Comparison of ENCODE assay signal across 26 mouse cellular contexts in the genomic region with DNA sequence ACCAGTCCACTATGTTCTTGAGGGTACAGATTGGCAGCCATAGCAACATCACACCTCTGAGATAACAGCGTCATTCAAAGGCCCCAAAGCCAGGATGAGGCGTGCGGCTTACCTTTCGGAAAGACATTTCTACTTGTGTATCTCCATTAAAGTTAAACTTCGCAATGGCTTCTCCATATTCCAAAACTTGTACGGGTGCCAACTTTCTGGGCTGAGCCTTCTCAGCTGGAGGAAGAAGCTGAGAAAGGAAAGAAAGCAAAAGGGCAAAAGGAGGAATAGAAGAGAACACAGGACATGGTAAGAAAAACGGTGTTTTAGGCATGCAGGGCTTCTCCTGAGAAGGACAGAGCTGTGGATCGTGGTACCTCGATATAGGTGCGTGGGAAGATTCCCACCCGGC. TPM values are rescaled to one million over a fixed set of nuclear protein-coding genes. Genes with fewer than 3 reads are reported as not detected.
DNase-seq lines count a peak whose midpoint lies in the region; ATAC-seq lines count a peak whose summit lies in the region.
"Had no signal": no experiment of that assay in that cellular context is flagged by ENCODE, and none has a peak within 500 bp of the region (broad histone marks: within the 10 kb centered on the region; RNA-seq: fewer than 3 reads in every experiment).

No protein-coding gene starts in this region.

- H3K4me3 ChIP-seq in heart, embryonic 10.5 days = no peak overlapping the region
- H3K4me3 ChIP-seq in intestine, embryonic 14.5 days (ENCODE audit: low read depth, low read length) = no peak overlapping the region
- H3K4me3 ChIP-seq in intestine, embryonic 15.5 days (replicated peaks) = no peak overlapping the region
- H3K4me3 ChIP-seq in stomach, embryonic 16.5 days (replicated peaks; ENCODE audit: low read length) = no peak overlapping the region
- H3K4me3 ChIP-seq: embryonic facial prominence, embryonic 10.5 days; embryonic facial prominence, embryonic 13.5 days; erythroblast, embryonic 14.5 days; forebrain, embryonic 12.5 days; forebrain, embryonic 15.5 days; hindbrain, embryonic 10.5 days; hindbrain, embryonic 13.5 days had no signal

- peak; percentile 79 for DNase-seq in heart, adult 11 months
- DNase-seq in heart, embryonic 10.5 days (ENCODE audit: low spot score) = no peak
- peak; percentile 64 for DNase-seq in intestine, embryonic 14.5 days (ENCODE audit: low spot score)
- DNase-seq in kidney, postnatal 4 days = peak; percentile 51 to 66
- DNase-seq in kidney, adult 18-20 months = no peak
- DNase-seq: adrenal gland, adult 8-10 months; adrenal gland, postnatal 25 days; cerebellum, adult 11-12 months; cerebellum, adult 8-10 months; cerebellum, postnatal 10 days; cerebellum, postnatal 36 days; embryo, embryonic 11 days; gastrocnemius, postnatal 25 days; heart, postnatal 10 days; heart, postnatal 36 days had no signal

- H3K4me2 ChIP-seq in intestine, embryonic 14.5 days (ENCODE audit: low read length) = no peak overlapping the region
- H3K4me2 ChIP-seq in intestine, embryonic 15.5 days (replicated peaks) = no peak overlapping the region
- H3K4me2 ChIP-seq in stomach, embryonic 16.5 days (ENCODE audit: low read depth, low read length) = no peak overlapping the region
- H3K4me2 ChIP-seq: embryonic facial prominence, embryonic 13.5 days; forebrain, embryonic 12.5 days; forebrain, embryonic 15.5 days; hindbrain, embryonic 13.5 days had no signal

- no peak overlapping the region for H3K27ac ChIP-seq in heart, embryonic 10.5 days
- H3K27ac ChIP-seq in intestine, embryonic 14.5 days (ENCODE audit: low read depth) = no peak overlapping the region
- H3K27ac ChIP-seq in intestine, embryonic 15.5 days = no peak overlapping the region
- 0 out of 2 replicates have a peak overlapping the region, but pooled peaks have one; percentile 20 for H3K27ac ChIP-seq in stomach, embryonic 16.5 days (ENCODE audit: low read length)
- H3K27ac ChIP-seq: embryonic facial prominence, embryonic 10.5 days; embryonic facial prominence, embryonic 13.5 days; forebrain, embryonic 12.5 days; forebrain, embryonic 15.5 days; hindbrain, embryonic 10.5 days; hindbrain, embryonic 13.5 days had no signal

- H3K36me3 ChIP-seq in heart, embryonic 10.5 days = peaks cover 50% of the 10 kb centered on the region
- H3K36me3 ChIP-seq in intestine, embryonic 14.5 days (ENCODE audit: control insufficient read depth, insufficient read depth, low read length) = peaks cover 16% of the 10 kb centered on the region; the same call in 1 of the 2 replicates
- H3K36me3 ChIP-seq in intestine, embryonic 15.5 days = no peaks in the 10 kb centered on the region
- peaks cover 3% of the 10 kb centered on the region; the same call in 1 of the 2 replicates for H3K36me3 ChIP-seq in stomach, embryonic 16.5 days (ENCODE audit: control insufficient read depth, insufficient read depth, low read length)

- ATAC-seq in intestine, embryonic 14.5 days (replicated peaks; ENCODE audit: low FRiP score, low TSS enrichment, low read depth) = no peak
- ATAC-seq in intestine, embryonic 15.5 days = no peak
- ATAC-seq in stomach, embryonic 16.5 days (ENCODE audit: insufficient read depth, low FRiP score) = no peak
- ATAC-seq: activated CD4-positive, CD25-positive, alpha-beta regulatory T cell, adult 4 months; forebrain, embryonic 15.5 days; hindbrain, embryonic 16.5 days had no signal

- peaks cover 12% of the 10 kb centered on the region for H3K4me1 ChIP-seq in heart, embryonic 10.5 days
- no peaks in the 10 kb centered on the region for H3K4me1 ChIP-seq in intestine, embryonic 14.5 days (replicated peaks; ENCODE audit: control insufficient read depth, insufficient read depth, low read length)
- H3K4me1 ChIP-seq in intestine, embryonic 15.5 days (replicated peaks) = no peaks in the 10 kb centered on the region
- peaks cover 4% of the 10 kb centered on the region; the same call in 1 of the 2 replicates for H3K4me1 ChIP-seq in stomach, embryonic 16.5 days (ENCODE audit: control insufficient read depth, insufficient read depth, low read length)
- H3K4me1 ChIP-seq: embryonic facial prominence, embryonic 13.5 days; forebrain, embryonic 12.5 days; forebrain, embryonic 15.5 days; hindbrain, embryonic 13.5 days had no signal

- no peak overlapping the region for H3K9ac ChIP-seq in intestine, embryonic 14.5 days (ENCODE audit: low read length)
- no peak overlapping the region for H3K9ac ChIP-seq in intestine, embryonic 15.5 days
- H3K9ac ChIP-seq in stomach, embryonic 16.5 days (ENCODE audit: low read length) = no peak overlapping the region
- H3K9ac ChIP-seq: embryonic facial prominence, embryonic 13.5 days; forebrain, embryonic 12.5 days; forebrain, embryonic 15.5 days; hindbrain, embryonic 13.5 days had no signal

- H3K27me3 ChIP-seq in heart, embryonic 10.5 days (ENCODE audit: insufficient read depth, poor library complexity, severe bottlenecking) = no peaks in the 10 kb centered on the region
- no peaks in the 10 kb centered on the region for H3K27me3 ChIP-seq in intestine, embryonic 14.5 days (replicated peaks; ENCODE audit: control insufficient read depth, insufficient read depth, low read length)
- H3K27me3 ChIP-seq in intestine, embryonic 15.5 days (replicated peaks) = no peaks in the 10 kb centered on the region
- no peaks in the 10 kb centered on the region for H3K27me3 ChIP-seq in stomach, embryonic 16.5 days (ENCODE audit: control insufficient read depth, insufficient read depth, low read length)
- H3K27me3 ChIP-seq: embryonic facial prominence, embryonic 13.5 days; forebrain, embryonic 12.5 days; forebrain, embryonic 15.5 days; hindbrain, embryonic 13.5 days had no signal

- 87% methylated on average over 11 of the region's 11 CpGs for WGBS in heart, embryonic 10.5 days
- WGBS in intestine, embryonic 14.5 days = 82% methylated on average over 11 of the region's 11 CpGs
- 85% methylated on average over 11 of the region's 11 CpGs for WGBS in intestine, embryonic 15.5 days
- 70% methylated on average over 11 of the region's 11 CpGs for WGBS in stomach, embryonic 16.5 days

- no peaks in the 10 kb centered on the region for H3K9me3 ChIP-seq in heart, embryonic 10.5 days
- H3K9me3 ChIP-seq in intestine, embryonic 14.5 days (ENCODE audit: control insufficient read depth, low read length) = no peaks in the 10 kb centered on the region
- H3K9me3 ChIP-seq in intestine, embryonic 15.5 days = no peaks in the 10 kb centered on the region
- H3K9me3 ChIP-seq in stomach, embryonic 16.5 days (replicated peaks; ENCODE audit: control insufficient read depth, low read length) = no peaks in the 10 kb centered on the region
- H3K9me3 ChIP-seq: embryonic facial prominence, embryonic 10.5 days; embryonic facial prominence, embryonic 13.5 days; forebrain, embryonic 12.5 days; forebrain, embryonic 15.5 days; hindbrain, embryonic 10.5 days; hindbrain, embryonic 13.5 days had no signal

RNA-seq across cellular contexts. Expression of a gene that starts 42.6 kb away (rescaled TPM):
- polyA plus RNA-seq in heart, embryonic 10.5 days (2016; fragmentation: Nextera tagmentation; extraction: Ambion mirVana) = 262 and 337 TPM in 2 replicates
- polyA plus RNA-seq in intestine, embryonic 14.5 days (2014; fragmentation: Nextera tagmentation; extraction: Ambion mirVana) = 192 and 200 TPM in 2 replicates
- 195 and 211 TPM in 2 replicates for polyA plus RNA-seq in intestine, embryonic 15.5 days (2015; fragmentation: Nextera tagmentation; extraction: Ambion mirVana)
- polyA plus RNA-seq in stomach, embryonic 16.5 days (2015; fragmentation: Nextera tagmentation; extraction: Ambion mirVana) = 243 and 264 TPM in 2 replicates

Comparison
In these comparisons a context has a peak if more than half of its experiments do, and no peak if none do; other contexts are left out.
1. DNase-seq: peak in heart, adult 11 months (single experiment), intestine, embryonic 14.5 days (single experiment) and kidney, postnatal 4 days (2 of 2); none in heart, embryonic 10.5 days (single experiment) and kidney, adult 18-20 months (single experiment).